Mouse (Mus musculus) megakaryocyte, embryonic 14.5 days (primary cell): ENCODE measurements around the gene Fth1. TPM values are rescaled to one million over a fixed set of nuclear protein-coding genes. Genes with fewer than 3 reads are reported as not detected.
A peak's percentile ranks its signal among the peaks of the same experiment; 100 is the strongest.

Source experiments
- H3K27me3 ChIP-seq: replicated peaks from 2 replicates; pipeline ENCODE3; 2012; ENCODE audit warnings: inconsistent platforms
- H3K36me3 ChIP-seq: replicated peaks from 2 replicates; pipeline ENCODE3; 2012; ENCODE audit warnings: low read length, inconsistent platforms, mixed read lengths
- H3K4me1 ChIP-seq: 2 replicates; pipeline ENCODE4 v1.6.1; 2012; ENCODE audit warnings: inconsistent platforms
- H3K4me3 ChIP-seq: replicated peaks from 2 replicates; pipeline ENCODE3; 2012; ENCODE audit warnings: moderate library complexity, mild to moderate bottlenecking, inconsistent platforms
- H3K9me3 ChIP-seq: 2 replicates; pipeline ENCODE4 v1.6.1; 2012; ENCODE audit warnings: inconsistent platforms
- FLI1 ChIP-seq: IDR thresholded peaks from 2 replicates; pipeline ENCODE4 v1.6.1; 2012; ENCODE audit warnings: low read length, inconsistent platforms, mixed read lengths
- GATA1 ChIP-seq: IDR thresholded peaks from 3 replicates; pipeline ENCODE4 v1.6.1; 2012; ENCODE audit warnings: mixed read lengths, low read length, inconsistent platforms, borderline replicate concordance
- polyA plus RNA-seq: library from polyadenylated mRNA; stranded (reverse); fragments of >175 nt; gene quantifications from 2 replicates; pipeline ENCODE4 v1.2.3, GENCODE M21; 2012; ENCODE audit warnings: low replicate concordance; ENCODE audit not compliant: insufficient read depth

Fth1 gene
- polyA plus RNA-seq, 1 experiment = 23,567 TPM

GRCm38 (mm10) chr19:10021981-10022380 lies 41.6 kb downstream of the Fth1 start:
- Histone ChIP-seq H3K9me3 (no peaks in the 10 kb centered on the region), H3K36me3 (no peaks in the 10 kb centered on the region), H3K27me3 (peaks cover 55% of the 10 kb centered on the region), H3K4me1 (peaks cover 84% of the 10 kb centered on the region), H3K4me3 (peak overlapping the region; percentile 28)
- TF ChIP-seq GATA1 (no peak), FLI1 (no peak)

GRCm38 (mm10) chr19:10022414-10023303 lies 42.3 kb downstream of the Fth1 start:
- Histone ChIP-seq H3K9me3 (no peaks in the 10 kb centered on the region), H3K4me1 (peaks cover 88% of the 10 kb centered on the region), H3K4me3 (peak overlapping the region; percentile 25), H3K27me3 (peaks cover 55% of the 10 kb centered on the region), H3K36me3 (no peaks in the 10 kb centered on the region)
- no peak for TF ChIP-seq FLI1
- no peak for TF ChIP-seq GATA1

- peaks cover 1% of the 10 kb centered on the region for H3K36me3 ChIP-seq
- peaks cover 55% of the 10 kb centered on the region for H3K27me3 ChIP-seq
- TF ChIP-seq GATA1 (no peak), FLI1 (no peak)
- no peaks in the 10 kb centered on the region for H3K9me3 ChIP-seq
- H3K4me3 ChIP-seq = peak overlapping the region; percentile 23
- peaks cover 85% of the 10 kb centered on the region for H3K4me1 ChIP-seq
Observed at GRCm38 (mm10) chr19:10023304-10023758, 42.9 kb downstream of the Fth1 start.

GRCm38 (mm10) chr19:10025169-10025875 lies 44.9 kb downstream of the Fth1 start:
- Histone ChIP-seq H3K4me1 (peaks cover 80% of the 10 kb centered on the region), H3K9me3 (no peaks in the 10 kb centered on the region), H3K36me3 (peaks cover 2% of the 10 kb centered on the region), H3K4me3 (peak overlapping the region; percentile 53), H3K27me3 (peaks cover 54% of the 10 kb centered on the region)
- TF ChIP-seq GATA1 (no peak), FLI1 (no peak)

GRCm38 (mm10) chr19:10029746-10030145 lies 49.3 kb downstream of the Fth1 start:
- peaks cover 2% of the 10 kb centered on the region for H3K36me3 ChIP-seq

GRCm38 (mm10) chr19:10033211-10033973 lies 53.0 kb downstream of the Fth1 start:
- Histone ChIP-seq H3K36me3 (peaks cover under 1% of the 10 kb centered on the region), H3K27me3 (peaks cover 72% of the 10 kb centered on the region), H3K4me1 (peaks cover 64% of the 10 kb centered on the region), H3K4me3 (no peak overlapping the region), H3K9me3 (no peaks in the 10 kb centered on the region)
- no peak for TF ChIP-seq GATA1
- TF ChIP-seq FLI1 = no peak

More at GRCm38 (mm10) chr19:10029746-10030145, 49.3 kb downstream of the Fth1 start:
- peaks cover 81% of the 10 kb centered on the region for H3K4me1 ChIP-seq
- H3K27me3 ChIP-seq = peaks cover 65% of the 10 kb centered on the region
- no peak overlapping the region for H3K4me3 ChIP-seq
- no peaks in the 10 kb centered on the region for H3K9me3 ChIP-seq
- TF ChIP-seq FLI1 = no peak
- no peak for TF ChIP-seq GATA1

GRCm38 (mm10) chr19:10034356-10034755 lies 54.0 kb downstream of the Fth1 start:
- Histone ChIP-seq H3K36me3 (no peaks in the 10 kb centered on the region), H3K4me3 (no peak overlapping the region), H3K27me3 (peaks cover 74% of the 10 kb centered on the region), H3K9me3 (no peaks in the 10 kb centered on the region), H3K4me1 (peaks cover 66% of the 10 kb centered on the region)
- TF ChIP-seq GATA1 (no peak), FLI1 (no peak)

Other genes starting within 250 kb of the Fth1 start
- gene Scgb2a2, start 133.0 kb upstream of the Fth1 start, polyA plus RNA-seq = not detected in 2 replicates
- gene Incenp, start 81.0 kb upstream of the Fth1 start, polyA plus RNA-seq = 23.6 and 70.8 TPM in 2 replicates
- not detected in 2 replicates for gene Best1, start 21.0 kb downstream of the Fth1 start, polyA plus RNA-seq
- gene Rab3il1, start 21.1 kb downstream of the Fth1 start, polyA plus RNA-seq = 2.0 and 8.8 TPM in 2 replicates
- 3.6 and 19.1 TPM in 2 replicates for gene Fads3, start 61.0 kb downstream of the Fth1 start, polyA plus RNA-seq
- 111 and 271 TPM in 2 replicates for gene Fads2, start 121.1 kb downstream of the Fth1 start, polyA plus RNA-seq
- 76.5 and 120 TPM in 2 replicates for gene Fads1, start 202.3 kb downstream of the Fth1 start, polyA plus RNA-seq
- gene Tmem258, start 223.4 kb downstream of the Fth1 start, polyA plus RNA-seq = 17.7 TPM in 1 of 2 replicates, not detected in the other
- 2.6 and 18.8 TPM in 2 replicates for gene Fen1, start 223.6 kb downstream of the Fth1 start, polyA plus RNA-seq